Mouse (Mus musculus) liver, embryonic 16.5 days (tissue): ENCODE measurements around the gene Ddx19b. TPM values are rescaled to one million over a fixed set of nuclear protein-coding genes. Genes with fewer than 3 reads are reported as not detected.

Source experiments
- ATAC-seq: fragments of 200-750 bp; cut with Nextera tagmentation; 2 replicates; pipeline ENCODE4 v1.8.0; 2017; ENCODE audit warnings: low read depth, mild to moderate bottlenecking, moderate number of reproducible peaks, moderate library complexity
- H3K27ac ChIP-seq: fragments of 300-500 bp; sonication (generic); 2 replicates; pipeline ENCODE4 v1.5.1; 2014; ENCODE audit warnings: mild to moderate bottlenecking, low read length
- H3K27me3 ChIP-seq: fragments of 300-500 bp; sonication (generic); 2 replicates; pipeline ENCODE4 v1.6.1; 2014; ENCODE audit warnings: low read depth, low read length, mixed read lengths; ENCODE audit not compliant: control insufficient read depth, insufficient read depth
- H3K36me3 ChIP-seq: fragments of 300-500 bp; sonication (generic); 2 replicates; pipeline ENCODE4 v1.6.1; 2014; ENCODE audit warnings: mild to moderate bottlenecking; ENCODE audit not compliant: control insufficient read depth, insufficient read depth
- H3K4me1 ChIP-seq: fragments of 300-500 bp; sonication (generic); 2 replicates; pipeline ENCODE4 v1.6.1; 2014; ENCODE audit warnings: low read depth, low read length, mixed read lengths; ENCODE audit not compliant: control insufficient read depth
- H3K4me2 ChIP-seq: fragments of 300-500 bp; sonication (generic); 2 replicates; pipeline ENCODE4 v1.6.1; 2014; ENCODE audit warnings: low read depth, low read length, mixed read lengths
- H3K4me3 ChIP-seq: fragments of 300-500 bp; sonication (generic); 2 replicates; pipeline ENCODE4 v1.5.1; 2014; ENCODE audit warnings: low read depth, mild to moderate bottlenecking, low read length
- H3K9ac ChIP-seq: fragments of 300-500 bp; sonication (generic); 2 replicates; pipeline ENCODE4 v1.6.1; 2014; ENCODE audit warnings: low read depth, low read length
- H3K9me3 ChIP-seq: fragments of 300-500 bp; sonication (generic); replicated peaks from 2 replicates; pipeline ENCODE4 v1.6.1; 2016; ENCODE audit warnings: low read length; ENCODE audit not compliant: control insufficient read depth
- WGBS: fragments of 180-500 bp; shearing (Covaris S2); extraction: QIAGEN DNeasy Blood & Tissue Kit; methylation state at CpG from one replicate; pipeline ENCODE4 v1.1.7; 2014; ENCODE audit not compliant: insufficient replicate concordance; 5-methylcytosine and 5-hydroxymethylcytosine counted together
- polyA plus RNA-seq: library from polyadenylated mRNA; unstranded; fragments of >200 nt; fragmentation: Nextera tagmentation; extraction: Ambion mirVana; gene quantifications from 2 replicates; pipeline ENCODE4 v1.2.1, GENCODE M21; 2015

The Ddx19b gene
- polyA plus RNA-seq, 1 experiment from 2014 or later: 2.7 TPM

- no peak for ATAC-seq
- H3K27me3 ChIP-seq: no peaks in the 10 kb centered on the region
- peaks cover 24% of the 10 kb centered on the region for H3K4me1 ChIP-seq
- H3K9me3 ChIP-seq: no peaks in the 10 kb centered on the region
- H3K27ac ChIP-seq: no peak overlapping the region
- WGBS: 1% methylated on average over 14 of the region's 14 CpGs
- H3K4me3 ChIP-seq: peak overlapping the region; percentile 72
- peak overlapping the region; percentile 86 for H3K4me2 ChIP-seq
- peak overlapping the region; percentile 69 for H3K9ac ChIP-seq
- no peaks in the 10 kb centered on the region for H3K36me3 ChIP-seq
Observed at GRCm38 (mm10) chr8:111061688-111062071, 30.1 kb upstream of the Ddx19b start.

GRCm38 (mm10) chr8:111058946-111059572 lies 27.5 kb upstream of the Ddx19b start:
- no peak overlapping the region for H3K4me2 ChIP-seq
- no peak overlapping the region for H3K9ac ChIP-seq
- H3K27me3 ChIP-seq: no peaks in the 10 kb centered on the region
- 54% methylated on average over 2 of the region's 2 CpGs for WGBS
- no peak for ATAC-seq
- no peaks in the 10 kb centered on the region for H3K9me3 ChIP-seq
- peaks cover 19% of the 10 kb centered on the region for H3K36me3 ChIP-seq
- peaks cover 31% of the 10 kb centered on the region for H3K4me1 ChIP-seq
- no peak overlapping the region for H3K27ac ChIP-seq
- H3K4me3 ChIP-seq: no peak overlapping the region

- Histone ChIP-seq H3K9ac (peak overlapping the region; percentile 87), H3K27me3 (no peaks in the 10 kb centered on the region), H3K4me3 (peak overlapping the region; percentile 96), H3K4me2 (peak overlapping the region; percentile 100), H3K36me3 (peaks cover 42% of the 10 kb centered on the region), H3K27ac (peak overlapping the region; percentile 88), H3K4me1 (peaks cover 31% of the 10 kb centered on the region), H3K9me3 (no peaks in the 10 kb centered on the region)
- ATAC-seq: peak; percentile 36
- WGBS: under 1% methylated on average over 63 of the region's 63 CpGs
Observed at GRCm38 (mm10) chr8:111056691-111057293, 25.2 kb upstream of the Ddx19b start.

- Histone ChIP-seq H3K4me1 (peaks cover 27% of the 10 kb centered on the region), H3K4me2 (peak within 1 kb of the TSS; percentile 100), H3K4me3 (peak within 1 kb of the TSS; percentile 96), H3K27ac (peak within 1 kb of the TSS; percentile 88), H3K36me3 (peaks cover 47% of the 10 kb centered on the region), H3K27me3 (no peaks in the 10 kb centered on the region), H3K9ac (peak within 1 kb of the TSS; percentile 87), H3K9me3 (no peaks in the 10 kb centered on the region)
- peak; percentile 91 for ATAC-seq
- under 1% methylated on average over 61 of the region's 68 CpGs for WGBS
Observed at GRCm38 (mm10) chr8:111056158-111056663, 24.7 kb upstream of the Ddx19b start, which contains the start of gene Exosc6. TSS of gene Exosc6 (plus strand) at chr8:111056339.

- peaks cover 52% of the 10 kb centered on the region for H3K36me3 ChIP-seq
- ATAC-seq: peak; percentile 30; the same call in 1 of the 2 replicates
- WGBS: 65% methylated on average over 2 of the region's 2 CpGs
- H3K27ac ChIP-seq: peak overlapping the region; percentile 48; the same call in 1 of the 2 replicates
- H3K4me3 ChIP-seq: peak overlapping the region; percentile 96
- no peak overlapping the region for H3K4me2 ChIP-seq
- H3K9ac ChIP-seq: 0 out of 2 replicates have a peak overlapping the region, but pooled peaks have one; percentile 11
- no peaks in the 10 kb centered on the region for H3K27me3 ChIP-seq
- H3K9me3 ChIP-seq: no peaks in the 10 kb centered on the region
- peaks cover 21% of the 10 kb centered on the region for H3K4me1 ChIP-seq
Observed at GRCm38 (mm10) chr8:111055661-111056060, 24.1 kb upstream of the Ddx19b start.

- Histone ChIP-seq H3K9me3 (no peaks in the 10 kb centered on the region), H3K4me3 (no peak overlapping the region), H3K36me3 (peaks cover 57% of the 10 kb centered on the region), H3K4me1 (peaks cover 20% of the 10 kb centered on the region), H3K4me2 (no peak overlapping the region), H3K27ac (no peak overlapping the region), H3K9ac (no peak overlapping the region), H3K27me3 (no peaks in the 10 kb centered on the region)
- ATAC-seq: no peak
- WGBS: 87% methylated on average over 17 of the region's 17 CpGs
Observed at GRCm38 (mm10) chr8:111055031-111055634, 23.6 kb upstream of the Ddx19b start.

GRCm38 (mm10) chr8:111053827-111054518 lies 22.4 kb upstream of the Ddx19b start:
- H3K36me3 ChIP-seq: peaks cover 69% of the 10 kb centered on the region
- WGBS: 92% methylated on average over 12 of the region's 12 CpGs

GRCm38 (mm10) chr8:111049106-111049505 lies 17.6 kb upstream of the Ddx19b start:
- Histone ChIP-seq H3K9ac (no peak overlapping the region), H3K4me2 (no peak overlapping the region), H3K27me3 (no peaks in the 10 kb centered on the region), H3K36me3 (peaks cover 99% of the 10 kb centered on the region), H3K9me3 (no peaks in the 10 kb centered on the region), H3K4me1 (no peaks in the 10 kb centered on the region), H3K27ac (no peak overlapping the region), H3K4me3 (no peak overlapping the region)
- 0 out of 2 replicates have a peak, but pooled peaks have one; percentile 42 for ATAC-seq
- 85% methylated on average over 7 of the region's 7 CpGs for WGBS

More at GRCm38 (mm10) chr8:111053827-111054518, 22.4 kb upstream of the Ddx19b start:
- Histone ChIP-seq H3K4me1 (peaks cover 20% of the 10 kb centered on the region), H3K4me2 (no peak overlapping the region), H3K9me3 (no peaks in the 10 kb centered on the region), H3K9ac (no peak overlapping the region), H3K4me3 (no peak overlapping the region), H3K27me3 (no peaks in the 10 kb centered on the region), H3K27ac (no peak overlapping the region)
- no peak for ATAC-seq
